8 mouse cellular contexts compared by ENCODE assay signal in genomic region chr2:129696059-129696458, GRCm38 (mm10). TPM values are rescaled to one million over a fixed set of nuclear protein-coding genes. Genes with fewer than 3 reads are reported as not detected.
DNase-seq lines count a peak whose midpoint lies in the region; ATAC-seq lines count a peak whose summit lies in the region.

No protein-coding gene starts in this region.

- peak; percentile 13 for DNase-seq in gastrocnemius, adult 18-20 months (ENCODE audit: low spot score)
- no peak for DNase-seq in gastrocnemius, postnatal 25 days
- peak; percentile 66 for DNase-seq in neural tube, embryonic 10.5 days (ENCODE audit: extremely low spot score, low spot score)
- peak; percentile 28 for DNase-seq in c-Kit-positive CD71-positive TER-119-negative erythroid progenitor cells, embryonic 14.5 days (ENCODE audit: low read depth)
- DNase-seq in forebrain, embryonic 11.5 days (ENCODE audit: low spot score), result peak; percentile 79
- DNase-seq in liver, embryonic 13.5 days, result peak; percentile 8
- peak; percentile 10 for DNase-seq in skeletal muscle tissue, adult 2 months (ENCODE audit: low read depth, low spot score)

- H3K36me3 ChIP-seq in neural tube, embryonic 15.5 days, result no peaks in the 10 kb centered on the region
- H3K36me3 ChIP-seq in forebrain, embryonic 11.5 days (ENCODE audit: control insufficient read depth, insufficient read depth, low read length), result no peaks in the 10 kb centered on the region
- H3K36me3 ChIP-seq in liver, embryonic 13.5 days, result no peaks in the 10 kb centered on the region

- WGBS in neural tube, embryonic 15.5 days, result 6% methylated on average over 4 of the region's 4 CpGs
- 19% methylated on average over 4 of the region's 4 CpGs for WGBS in forebrain, embryonic 11.5 days
- WGBS in liver, embryonic 13.5 days (ENCODE audit: insufficient replicate concordance), result 6% methylated on average over 4 of the region's 4 CpGs

- no peak overlapping the region for H3K4me2 ChIP-seq in neural tube, embryonic 15.5 days
- H3K4me2 ChIP-seq in forebrain, embryonic 11.5 days (ENCODE audit: low read depth, low read length, severe bottlenecking), result no peak overlapping the region
- H3K4me2 ChIP-seq in liver, embryonic 13.5 days, result no peak overlapping the region

- no peak overlapping the region for H3K9ac ChIP-seq in neural tube, embryonic 15.5 days (replicated peaks)
- no peak overlapping the region for H3K9ac ChIP-seq in forebrain, embryonic 11.5 days (ENCODE audit: low read length)
- H3K9ac ChIP-seq in liver, embryonic 13.5 days, result no peak overlapping the region

- peaks cover 19% of the 10 kb centered on the region for H3K4me1 ChIP-seq in neural tube, embryonic 15.5 days
- no peaks in the 10 kb centered on the region for H3K4me1 ChIP-seq in forebrain, embryonic 11.5 days (replicated peaks; ENCODE audit: control insufficient read depth, insufficient read depth, low read length)
- H3K4me1 ChIP-seq in liver, embryonic 13.5 days (replicated peaks), result peaks cover 6% of the 10 kb centered on the region

- peaks cover 24% of the 10 kb centered on the region for H3K27me3 ChIP-seq in neural tube, embryonic 15.5 days (replicated peaks)
- peaks cover 2% of the 10 kb centered on the region; the same call in 1 of the 2 replicates for H3K27me3 ChIP-seq in forebrain, embryonic 11.5 days (ENCODE audit: control insufficient read depth, insufficient read depth, low read length)
- H3K27me3 ChIP-seq in liver, embryonic 13.5 days, result peaks cover 57% of the 10 kb centered on the region

- no peak overlapping the region for H3K27ac ChIP-seq in neural tube, embryonic 15.5 days (replicated peaks)
- H3K27ac ChIP-seq in forebrain, embryonic 11.5 days (ENCODE audit: low read depth, low read length), result no peak overlapping the region
- H3K27ac ChIP-seq in liver, embryonic 13.5 days, result no peak overlapping the region

- H3K9me3 ChIP-seq in neural tube, embryonic 15.5 days (replicated peaks), result no peaks in the 10 kb centered on the region
- H3K9me3 ChIP-seq in forebrain, embryonic 11.5 days (ENCODE audit: control insufficient read depth, low read length), result no peaks in the 10 kb centered on the region
- H3K9me3 ChIP-seq in liver, embryonic 13.5 days (replicated peaks), result no peaks in the 10 kb centered on the region

- ATAC-seq in neural tube, embryonic 15.5 days (ENCODE audit: low FRiP score), result no peak
- ATAC-seq in forebrain, embryonic 11.5 days (replicated peaks; ENCODE audit: low FRiP score), result no peak
- no peak for ATAC-seq in liver, embryonic 13.5 days (ENCODE audit: low read depth)

- no peak overlapping the region for H3K4me3 ChIP-seq in neural tube, embryonic 15.5 days (replicated peaks)
- no peak overlapping the region for H3K4me3 ChIP-seq in forebrain, embryonic 11.5 days (ENCODE audit: low read depth, low read length)
- no peak overlapping the region for H3K4me3 ChIP-seq in liver, embryonic 13.5 days (replicated peaks)

RNA-seq across cellular contexts. Expression of gene Pdyn, which starts 3.6 kb away (rescaled TPM):
- not detected for total RNA-seq in gastrocnemius, adult 18-20 months (2021)
- total RNA-seq in gastrocnemius, postnatal 25 days (2021), result not detected
- polyA plus RNA-seq in neural tube, embryonic 15.5 days (2015; fragmentation: Nextera tagmentation; extraction: Ambion mirVana), result 43.7 and 43.9 TPM in 2 replicates
- 0.25 and 0.40 TPM in 2 replicates for polyA plus RNA-seq in forebrain, embryonic 11.5 days (2014; fragmentation: Nextera tagmentation; extraction: Ambion mirVana)
- not detected in 2 replicates for polyA plus RNA-seq in liver, embryonic 13.5 days (2015; fragmentation: Nextera tagmentation; extraction: Ambion mirVana)

Comparison
In these comparisons a context has a peak if more than half of its experiments do, and no peak if none do; other contexts are left out.
1. RNA of gene Pdyn, which starts 3.6 kb away (polyA plus RNA-seq): 43.7 to 43.9 TPM in neural tube, embryonic 15.5 days; 0.25 to 0.40 TPM in forebrain, embryonic 11.5 days and not detected in liver, embryonic 13.5 days; every median in the first group is over 10 times any median in the second.